Comparison of ENCODE assay signal across 18 mouse cellular contexts in the genomic region with DNA sequence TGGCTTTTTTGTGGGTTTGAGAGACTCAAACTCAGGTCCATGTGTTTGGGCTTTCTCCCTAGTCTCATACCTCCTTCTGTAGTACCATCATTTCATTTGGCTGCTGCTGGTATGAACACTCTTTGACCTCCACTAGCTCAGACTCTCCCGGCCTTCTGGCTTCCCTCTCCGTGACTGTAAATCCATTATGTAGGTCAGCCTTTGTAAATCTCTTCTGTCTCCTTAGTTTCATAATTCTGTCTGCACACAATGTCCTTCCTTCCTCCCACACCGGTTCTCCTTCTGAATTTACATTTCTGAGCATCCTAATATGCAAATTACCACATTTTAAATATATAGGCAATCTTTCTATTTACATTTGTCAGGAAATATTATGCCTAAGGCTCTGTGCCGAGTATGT.
"Had no signal": no experiment of that assay in that cellular context is flagged by ENCODE, and none has a peak within 500 bp of the region (broad histone marks: within the 10 kb centered on the region; RNA-seq: fewer than 3 reads in every experiment).

No protein-coding gene starts in this region.

- ATAC-seq: liver, embryonic 12.5 days had no signal

- H3K27ac ChIP-seq: kidney, postnatal 0 days; layer of hippocampus, adult 2 months; limb, embryonic 10.5 days; limb, embryonic 13.5 days; liver, embryonic 12.5 days; liver, embryonic 15.5 days; stomach, embryonic 15.5 days had no signal

- H3K4me3 ChIP-seq: layer of hippocampus, adult 2 months; limb, embryonic 10.5 days; limb, embryonic 13.5 days; liver, embryonic 12.5 days; liver, embryonic 15.5 days; stomach, embryonic 15.5 days had no signal

- H3K27me3 ChIP-seq: limb, embryonic 13.5 days; stomach, embryonic 15.5 days had no signal

- H3K4me1 ChIP-seq: stomach, embryonic 15.5 days had no signal

- DNase-seq: kidney, adult 2 months; kidney, postnatal 25 days; layer of hippocampus, adult 9-11 months; liver; lung, adult 2 months; lung, postnatal 14 days; lung, postnatal 4 days; midbrain, embryonic 14.5 days; right cerebral cortex, postnatal 14 days; spleen, adult 18-20 months; thymus, postnatal 25 days had no signal
